Mouse (Mus musculus) frontal cortex, adult (tissue): ENCODE results near the gene Wdpcp.
"Not testable (repeated sequence)": the region's sequence is repeated elsewhere in the genome, so short reads cannot be mapped to it uniquely, and the experiment has no call there.

ENCODE experiments used
- ATAC-seq: cut with Nextera tagmentation; 2 replicates; pipeline ENCODE4 v1.9.2; 2017; ENCODE audit warnings: mild to moderate bottlenecking, moderate library complexity, mixed read lengths; ENCODE audit not compliant: low TSS enrichment

Gene Wdpcp

GRCm38 (mm10) chr11:21571700-21572381 lies at the start of gene Wdpcp, which contains the start of gene Mdh1:
Wdpcp (plus strand) TSS chr11:21572235.
Mdh1 (minus strand) TSS chr11:21572367.
- peak; percentile 93 for ATAC-seq

- ATAC-seq: peak; percentile 67
Observed at GRCm38 (mm10) chr11:21528676-21529394, 43.2 kb upstream of the Wdpcp start.

DNA sequence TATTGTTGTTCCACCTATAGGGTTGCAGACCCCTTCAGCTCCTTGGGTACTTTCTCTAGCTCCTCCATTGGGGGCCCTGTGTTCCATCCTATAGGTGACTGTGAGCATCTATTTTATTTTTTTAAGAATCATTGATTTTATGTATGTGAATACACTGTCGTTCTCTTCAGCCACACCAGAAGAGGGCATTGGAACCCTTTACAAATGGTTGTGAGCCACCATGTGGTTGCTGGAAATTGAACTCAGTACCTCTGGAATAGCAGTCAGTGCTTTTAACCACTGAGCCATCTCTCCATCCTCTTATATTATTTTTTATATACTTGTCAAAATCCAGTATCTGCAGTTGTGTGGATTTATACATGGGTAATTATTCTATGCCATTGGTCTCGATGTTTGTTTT lies 41.2 kb upstream of the Wdpcp start:
- not testable (repeated sequence) for ATAC-seq

DNA sequence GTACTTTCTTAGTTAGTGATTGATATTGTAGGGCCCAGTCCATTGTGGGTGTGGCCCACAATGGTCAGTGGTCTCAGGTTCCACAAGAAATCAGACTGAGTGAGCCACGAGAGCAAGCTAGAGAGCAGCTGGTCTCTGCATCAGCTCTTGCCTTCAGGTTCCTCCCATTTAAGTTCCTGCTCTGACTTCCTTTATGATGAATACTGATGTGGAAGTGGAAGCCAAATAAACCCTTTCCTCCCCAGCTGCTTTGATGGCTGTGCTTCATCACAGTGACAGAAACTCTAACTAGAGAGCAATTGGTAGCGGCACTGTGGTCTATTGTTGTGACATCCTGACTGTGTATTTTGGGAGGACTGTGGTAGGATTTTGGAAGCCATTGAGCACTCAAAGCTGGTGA lies 32.0 kb upstream of the Wdpcp start:
- ATAC-seq: no peak

- ATAC-seq: no peak
Observed at GRCm38 (mm10) chr11:21540622-21541021, 31.4 kb upstream of the Wdpcp start.

- ATAC-seq: no peak
Observed at GRCm38 (mm10) chr11:21542731-21543130, 29.3 kb upstream of the Wdpcp start.

DNA sequence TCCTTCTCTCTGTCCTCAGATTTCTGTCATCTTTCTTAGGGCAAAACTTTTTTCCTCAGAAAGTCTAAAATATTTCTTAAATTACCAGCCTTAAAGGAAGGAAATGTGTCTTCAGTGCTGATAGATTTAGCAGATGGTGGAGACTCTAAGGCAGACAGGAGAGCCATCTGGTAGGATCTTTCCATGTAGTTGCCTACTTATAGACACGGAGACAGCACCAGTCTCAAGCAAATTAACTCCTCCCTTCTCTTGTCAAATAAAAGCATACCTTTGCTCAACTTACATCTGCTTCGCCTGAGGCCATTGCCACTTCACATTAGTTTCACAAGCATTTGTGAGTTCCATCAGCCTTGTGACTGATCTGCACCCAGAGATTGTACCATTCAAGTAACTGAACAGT lies 27.0 kb upstream of the Wdpcp start:
- peak; percentile 99 for ATAC-seq

GRCm38 (mm10) chr11:21545951-21546350 lies 26.1 kb upstream of the Wdpcp start:
- no peak for ATAC-seq

DNA sequence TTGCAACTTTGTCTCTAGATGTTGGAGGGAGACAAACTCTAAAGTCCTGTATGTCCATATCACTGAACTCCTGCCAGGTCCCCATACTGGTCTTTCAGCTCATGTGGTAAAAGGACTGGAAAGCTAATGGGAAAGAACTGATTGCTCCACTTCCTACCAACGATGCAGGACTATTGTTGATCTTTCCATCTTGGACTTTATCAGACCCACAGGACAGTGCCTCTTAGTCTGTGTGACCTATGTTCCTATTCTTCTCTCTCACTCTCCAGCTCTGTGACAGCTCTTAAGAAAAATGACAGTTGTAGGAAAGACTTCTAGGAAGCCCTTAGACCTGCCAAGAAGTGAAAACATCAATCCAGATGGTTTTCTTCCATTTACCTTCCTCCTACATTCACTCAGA lies 25.4 kb upstream of the Wdpcp start:
- ATAC-seq: no peak

DNA sequence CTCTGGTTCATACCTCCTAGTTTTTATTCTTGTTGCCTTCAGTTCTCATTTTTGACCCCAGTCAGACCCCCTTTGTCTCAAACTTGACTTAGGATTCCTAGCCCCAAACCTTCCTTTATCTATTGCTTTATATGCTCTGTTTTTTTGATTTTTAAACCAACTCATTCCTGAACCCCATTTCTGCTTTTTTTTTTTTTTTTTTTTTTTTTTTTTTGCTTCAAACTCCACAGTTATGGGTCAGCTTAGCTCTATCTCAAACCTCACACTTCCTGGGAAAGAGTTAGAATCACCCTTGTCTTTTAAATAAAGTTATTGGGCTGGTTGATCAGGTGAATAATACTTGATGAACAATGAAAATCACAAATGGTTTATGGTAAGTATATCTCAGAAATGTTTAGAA lies 24.5 kb upstream of the Wdpcp start:
- ATAC-seq: no peak

GRCm38 (mm10) chr11:21549052-21549451 lies 23.0 kb upstream of the Wdpcp start:
- no peak for ATAC-seq

DNA sequence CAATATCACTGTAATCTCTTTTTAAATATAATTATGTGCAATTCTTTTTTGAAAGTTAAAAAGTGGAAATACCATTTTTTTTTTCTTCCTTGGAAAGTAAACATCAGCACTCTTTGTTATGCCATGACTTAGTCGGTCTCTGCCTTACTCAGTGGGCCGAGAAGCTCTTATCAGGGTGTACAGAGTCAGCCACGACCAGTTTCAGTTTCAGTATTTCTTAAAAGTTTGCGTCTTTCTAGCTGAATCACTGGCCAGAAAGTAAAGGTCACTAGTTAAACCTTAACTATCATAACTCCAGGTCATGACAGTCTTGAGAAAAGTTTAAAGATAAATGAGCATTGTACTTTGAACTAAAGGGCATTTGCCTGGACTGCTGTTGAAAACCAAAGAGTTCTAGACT lies 22.3 kb upstream of the Wdpcp start:
- no peak for ATAC-seq

DNA sequence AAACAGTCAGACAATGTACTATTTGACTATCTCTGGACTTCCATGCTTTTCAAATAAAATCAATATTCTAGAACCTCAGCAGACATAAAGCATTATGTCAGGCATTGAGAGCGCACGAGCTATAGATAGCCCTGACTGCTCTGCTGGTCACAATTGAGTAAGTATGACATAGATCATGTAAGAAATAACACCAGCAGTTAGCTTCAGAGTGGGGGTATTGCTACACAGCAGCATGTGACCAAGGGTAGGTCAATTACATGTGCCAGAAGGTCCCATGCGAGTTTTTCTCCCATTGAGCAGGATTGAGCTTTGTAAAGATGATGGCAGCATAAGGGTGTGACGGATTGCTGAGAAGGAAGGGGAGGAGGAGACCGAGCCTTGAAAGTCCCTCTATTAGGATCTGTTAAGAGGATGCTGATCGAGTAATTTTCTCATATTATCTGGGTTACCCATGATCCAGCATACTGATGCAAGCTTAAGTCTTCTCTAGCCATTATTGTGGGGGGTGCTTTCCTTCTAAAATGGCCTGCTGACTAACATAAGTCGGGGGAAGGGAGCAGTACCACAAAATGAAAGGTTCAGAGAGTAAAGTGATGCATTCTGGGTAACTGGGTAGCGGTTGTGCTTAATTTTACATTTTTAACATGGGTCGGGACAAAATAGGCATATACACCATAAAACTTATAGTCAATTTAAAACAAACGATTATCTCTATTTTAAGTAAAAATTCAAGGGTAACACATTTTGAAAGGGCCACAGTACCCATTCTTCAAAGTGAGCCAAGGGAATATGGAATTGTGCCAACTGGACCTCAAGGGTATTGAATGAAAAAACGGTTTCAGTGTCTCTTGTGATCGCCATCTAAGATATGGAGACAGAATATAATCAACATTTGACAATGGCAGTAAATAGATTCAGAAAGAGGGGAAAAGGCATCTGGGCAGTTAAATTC lies 21.5 kb upstream of the Wdpcp start:
- ATAC-seq: no peak

DNA sequence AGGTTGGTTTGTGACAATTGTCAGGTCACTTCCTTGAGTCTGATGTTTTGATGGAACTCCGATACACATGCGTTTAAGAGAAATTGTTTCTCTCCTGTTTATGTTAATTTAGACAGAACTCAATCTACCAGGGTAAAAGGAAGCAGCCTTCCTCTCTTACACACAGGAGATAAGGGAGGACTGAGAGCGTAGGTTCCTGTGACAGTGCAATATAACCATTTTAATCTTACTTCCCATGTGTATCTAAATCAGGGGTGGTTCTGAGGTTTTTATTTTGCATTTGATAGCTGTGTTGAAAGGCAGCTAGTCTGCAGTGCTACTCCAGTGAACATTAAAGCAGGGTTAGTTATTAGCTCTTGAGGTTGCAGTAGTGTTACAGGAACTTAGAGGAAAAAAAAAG lies 20.0 kb upstream of the Wdpcp start:
- no peak for ATAC-seq

DNA sequence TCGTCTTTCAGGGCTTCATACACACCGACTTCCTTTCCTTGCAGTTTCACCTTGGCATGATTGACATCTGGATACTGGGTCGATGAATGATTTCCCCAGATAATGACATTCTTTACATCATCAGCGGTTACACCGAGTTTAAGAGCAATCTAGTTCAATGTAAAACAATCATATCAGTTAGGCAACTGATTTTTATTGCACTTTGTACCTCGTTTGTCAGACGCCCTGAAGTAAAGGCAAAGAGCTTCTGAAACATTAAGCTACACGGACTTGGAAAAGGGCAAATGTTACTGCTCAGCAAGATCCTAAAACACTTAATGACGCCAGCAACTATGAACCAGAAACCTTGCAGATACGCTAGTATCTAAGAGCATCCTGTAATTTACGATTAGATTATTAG lies 12.3 kb upstream of the Wdpcp start:
- no peak for ATAC-seq

DNA sequence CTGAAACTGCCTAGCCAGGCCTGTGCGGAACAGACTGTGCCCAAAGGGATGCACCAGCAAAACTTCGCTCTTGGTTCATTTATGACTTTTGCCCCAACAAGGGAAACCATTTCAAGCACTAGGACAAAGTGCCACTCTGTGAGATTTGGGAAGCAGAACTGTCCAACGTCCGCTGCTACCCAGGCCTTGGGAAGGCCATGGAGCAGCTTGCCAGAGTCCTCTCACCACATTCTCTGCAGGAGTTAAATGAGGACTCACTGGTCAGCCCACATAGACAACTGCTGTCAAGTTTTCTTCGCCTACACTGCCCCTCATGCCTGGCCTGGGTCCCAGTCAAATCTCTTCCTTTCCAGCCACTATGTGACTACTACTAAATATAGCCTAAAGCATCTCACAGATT lies 10.7 kb upstream of the Wdpcp start:
- ATAC-seq: peak; percentile 74

GRCm38 (mm10) chr11:21563617-21564325 lies 8.3 kb upstream of the Wdpcp start:
- no peak for ATAC-seq

DNA sequence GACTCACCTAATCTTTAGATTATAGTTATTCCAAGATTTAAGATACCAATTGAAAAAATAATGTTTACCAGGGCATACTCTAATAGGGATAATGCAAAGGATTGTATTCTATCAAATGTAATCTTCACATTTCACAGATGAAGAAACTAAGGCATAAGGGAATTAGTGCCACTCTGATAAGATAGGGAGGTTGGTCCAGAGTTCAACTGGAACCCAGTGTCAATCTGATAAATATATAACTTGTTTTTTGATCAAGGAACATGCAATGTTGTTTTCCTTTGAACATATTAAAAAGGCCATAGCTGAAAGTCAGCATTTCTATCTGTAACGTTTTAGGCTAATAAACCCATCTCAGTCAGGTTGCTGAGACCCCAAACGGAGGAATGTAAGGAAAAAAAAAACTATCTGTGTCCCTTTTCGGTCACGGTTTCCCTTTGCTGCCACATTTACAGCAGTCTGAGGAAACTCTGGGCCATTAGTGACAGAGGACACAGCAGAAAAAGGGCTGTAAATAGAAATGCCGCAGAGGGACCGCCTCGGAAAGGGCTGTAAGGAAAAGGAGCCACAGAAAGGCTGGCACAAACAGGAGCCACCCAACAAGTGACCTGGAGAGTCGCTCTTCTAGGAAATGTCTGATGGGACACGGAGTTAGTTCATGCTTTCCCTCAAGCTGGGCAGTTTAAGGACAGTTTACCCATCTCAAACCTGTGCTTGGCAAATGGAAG lies 7.2 kb upstream of the Wdpcp start:
- ATAC-seq: no peak

DNA sequence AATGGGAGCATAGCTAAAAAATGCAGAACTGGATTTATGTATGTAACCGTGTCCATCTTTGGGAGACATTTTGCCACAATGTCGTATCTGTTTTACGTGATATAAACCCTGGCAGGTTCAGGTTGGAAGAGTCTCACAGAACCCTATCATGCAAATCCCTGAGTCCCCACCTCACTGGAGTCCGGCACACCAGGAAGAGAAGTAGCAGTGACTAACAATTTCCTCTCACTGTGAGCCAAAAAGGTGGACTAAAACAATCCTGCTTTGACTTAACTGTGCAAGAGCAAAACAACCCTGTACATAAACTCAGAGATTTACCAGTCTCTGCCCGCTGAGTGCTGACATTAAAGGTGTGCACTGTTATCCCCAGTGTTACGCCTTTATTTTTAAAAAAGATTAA lies 5.1 kb upstream of the Wdpcp start:
- no peak for ATAC-seq

DNA sequence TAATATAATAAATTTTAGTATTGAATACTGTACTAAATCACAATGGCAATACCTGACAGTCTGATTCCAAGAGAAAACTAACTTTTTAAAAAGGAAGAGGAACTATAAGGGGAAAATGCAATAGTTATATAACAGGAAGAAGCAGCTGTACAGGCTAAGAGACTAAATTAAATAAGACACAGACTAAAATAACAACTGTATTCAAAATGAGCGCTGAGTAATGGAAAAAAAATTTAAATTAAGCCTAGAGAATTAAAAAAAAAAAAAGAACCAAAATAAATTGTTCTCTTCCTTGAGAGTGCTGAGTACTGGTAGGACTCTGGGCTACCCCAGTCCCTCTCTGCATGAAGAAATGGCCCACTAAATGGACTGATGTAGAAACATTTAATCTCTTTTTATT lies 4.3 kb upstream of the Wdpcp start:
- no peak for ATAC-seq

DNA sequence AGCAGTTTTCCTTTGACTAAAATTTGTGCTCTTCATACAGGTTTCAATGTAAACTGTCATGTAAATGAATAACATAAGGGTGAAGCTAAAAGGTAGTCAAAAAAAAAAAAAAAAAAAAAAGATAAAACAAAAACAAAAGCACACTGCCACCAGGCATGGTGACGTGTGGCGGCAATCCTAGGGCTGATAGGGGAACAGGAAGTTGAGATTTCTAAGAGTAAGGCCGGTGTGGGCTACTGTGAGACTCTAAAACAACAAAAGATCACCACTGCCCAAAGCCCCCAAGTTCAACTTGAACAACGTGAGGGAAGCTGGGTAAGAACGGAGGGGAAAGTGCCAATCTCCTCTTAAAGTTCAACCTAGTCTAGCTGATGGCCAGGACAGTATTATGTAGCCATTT lies 3.0 kb upstream of the Wdpcp start:
- no peak for ATAC-seq
